Comparison of ENCODE assay signal across 18 mouse cellular contexts in genomic region chr13:54348011-54348410, GRCm38 (mm10). TPM values are rescaled to one million over a fixed set of nuclear protein-coding genes. Genes with fewer than 3 reads are reported as not detected.
DNase-seq lines count a peak whose midpoint lies in the region; ATAC-seq and TF ChIP-seq lines count a peak whose summit lies in the region.
"Had no signal": no experiment of that assay in that cellular context is flagged by ENCODE, and none has a peak within 500 bp of the region (broad histone marks: within the 10 kb centered on the region; RNA-seq: fewer than 3 reads in every experiment).

No protein-coding gene starts in this region.

- no peaks in the 10 kb centered on the region for H3K36me3 ChIP-seq in midbrain, embryonic 10.5 days
- no peaks in the 10 kb centered on the region for H3K36me3 ChIP-seq in midbrain, embryonic 15.5 days (replicated peaks)
- H3K36me3 ChIP-seq: heart, embryonic 13.5 days; hindbrain, embryonic 15.5 days had no signal

- no peak for DNase-seq in layer of hippocampus, adult 2 months (ENCODE audit: low spot score in 2 of 2)
- no peak for DNase-seq in layer of hippocampus, adult 8-10 months (ENCODE audit: low spot score in 2 of 2)
- no peak for DNase-seq in midbrain, embryonic 10.5 days (ENCODE audit: low spot score)
- peak; percentile 28 for DNase-seq in right cerebral cortex, postnatal 14 days
- DNase-seq in right cerebral cortex, postnatal 4 days, result no peak
- DNase-seq: adrenal gland, adult 2 months; adrenal gland, postnatal 25 days; cerebellum, adult 8-10 months; cerebellum, postnatal 14 days; forebrain, postnatal 0 days; gastrocnemius, postnatal 36 days; heart, adult 11 months; heart, postnatal 36 days had no signal

- no peak overlapping the region for H3K9ac ChIP-seq in midbrain, embryonic 15.5 days
- H3K9ac ChIP-seq: embryonic facial prominence, embryonic 13.5 days; forebrain, embryonic 13.5 days; forebrain, postnatal 0 days; heart, embryonic 13.5 days; hindbrain, embryonic 15.5 days had no signal

- peak overlapping the region; percentile 28; the same call in 1 of the 2 replicates for H3K27ac ChIP-seq in layer of hippocampus, adult 2 months
- peak overlapping the region; percentile 52; the same call in 1 of the 2 replicates for H3K27ac ChIP-seq in midbrain, embryonic 10.5 days (replicated peaks)
- H3K27ac ChIP-seq in midbrain, embryonic 15.5 days, result no peak overlapping the region
- H3K27ac ChIP-seq: embryonic facial prominence, embryonic 13.5 days; forebrain, embryonic 13.5 days; heart, embryonic 13.5 days; hindbrain, embryonic 15.5 days had no signal

- H3K4me3 ChIP-seq in layer of hippocampus, adult 2 months, result no peak overlapping the region
- no peak overlapping the region for H3K4me3 ChIP-seq in midbrain, embryonic 10.5 days
- no peak overlapping the region for H3K4me3 ChIP-seq in midbrain, embryonic 15.5 days
- H3K4me3 ChIP-seq: embryonic facial prominence, embryonic 13.5 days; forebrain, embryonic 13.5 days; heart, embryonic 13.5 days; hindbrain, embryonic 15.5 days had no signal

- no peaks in the 10 kb centered on the region for H3K9me3 ChIP-seq in midbrain, embryonic 10.5 days (replicated peaks)
- H3K9me3 ChIP-seq in midbrain, embryonic 15.5 days, result no peaks in the 10 kb centered on the region
- H3K9me3 ChIP-seq: embryonic facial prominence, embryonic 13.5 days; forebrain, embryonic 13.5 days; heart, embryonic 13.5 days; hindbrain, embryonic 15.5 days had no signal

- WGBS in midbrain, embryonic 10.5 days, result 86% methylated on average over 5 of the region's 5 CpGs
- WGBS in midbrain, embryonic 15.5 days, result 90% methylated on average over 5 of the region's 5 CpGs

- peaks cover 10% of the 10 kb centered on the region; the same call in 1 of the 2 replicates for H3K4me1 ChIP-seq in midbrain, embryonic 10.5 days
- no peaks in the 10 kb centered on the region for H3K4me1 ChIP-seq in midbrain, embryonic 15.5 days
- H3K4me1 ChIP-seq: embryonic facial prominence, embryonic 13.5 days; heart, embryonic 13.5 days; hindbrain, embryonic 15.5 days had no signal

- no peak for ATAC-seq in midbrain, embryonic 15.5 days (replicated peaks)
- ATAC-seq: forebrain, embryonic 13.5 days; forebrain, postnatal 0 days had no signal

- H3K4me2 ChIP-seq in midbrain, embryonic 15.5 days, result no peak overlapping the region
- H3K4me2 ChIP-seq: embryonic facial prominence, embryonic 13.5 days; forebrain, embryonic 13.5 days; heart, embryonic 13.5 days; hindbrain, embryonic 15.5 days had no signal

- TF ChIP-seq CTCF in layer of hippocampus, adult 2 months (conservative IDR thresholded peaks at IDR 0.05), result no peak

- no peaks in the 10 kb centered on the region for H3K27me3 ChIP-seq in midbrain, embryonic 10.5 days (ENCODE audit: low read depth, poor library complexity, severe bottlenecking)
- H3K27me3 ChIP-seq in midbrain, embryonic 15.5 days (replicated peaks), result no peaks in the 10 kb centered on the region
- H3K27me3 ChIP-seq: embryonic facial prominence, embryonic 13.5 days; forebrain, embryonic 13.5 days; heart, embryonic 13.5 days; hindbrain, embryonic 15.5 days had no signal

RNA-seq across cellular contexts. Expression of gene Cplx2, which starts 23.1 kb away (rescaled TPM):
- total RNA-seq in layer of hippocampus, adult 2 months (2021), result 1,000 to 10,000 TPM; 1,009 to 1,066 TPM
- 100 to 1,000 TPM; 865 to 892 (median 878) TPM for total RNA-seq in layer of hippocampus, adult 8-10 months (2022)
- 9.9 and 15.3 TPM in 2 replicates for polyA plus RNA-seq in midbrain, embryonic 10.5 days (2016; fragmentation: Nextera tagmentation; extraction: Ambion mirVana)
- 31.1 and 32.8 TPM in 2 replicates for polyA plus RNA-seq in midbrain, embryonic 15.5 days (2015; fragmentation: Nextera tagmentation; extraction: Ambion mirVana)
